Mouse (Mus musculus): ENCODE measurements around the gene Lelp1. TPM values are rescaled to one million over a fixed set of nuclear protein-coding genes. Genes with fewer than 3 reads are reported as not detected.

The Lelp1 gene
- polyA plus RNA-seq (2014; fragmentation: Illumina TruSeq; extraction: RNeasy Lipid Tissue Mini Kit (QIAGEN cat#74804); ENCODE audit: low read depth, low replicate concordance): not detected

GRCm38 (mm10) chr3:92142644-92143043 is at the start of gene Lelp1:
Gene Lelp1, minus strand, starts transcription at chr3:92142744.

GRCm38 (mm10) chr3:92123847-92124246 is 18.7 kb downstream of the Lelp1 start, which contains the start of gene Prr9:
Gene Prr9, minus strand, starts transcription at chr3:92123947.

Other genes with a start within 250 kb of the Lelp1 start
- not detected for gene Pglyrp3, start 128.2 kb downstream of the Lelp1 start, polyA plus RNA-seq (2014; fragmentation: Illumina TruSeq; extraction: RNeasy Lipid Tissue Mini Kit (QIAGEN cat#74804); ENCODE audit: low read depth, low replicate concordance)
- not detected for gene Lor, start 59.6 kb downstream of the Lelp1 start, polyA plus RNA-seq (2014; fragmentation: Illumina TruSeq; extraction: RNeasy Lipid Tissue Mini Kit (QIAGEN cat#74804); ENCODE audit: low read depth, low replicate concordance)
- not detected for gene Prr9, start 18.8 kb downstream of the Lelp1 start, polyA plus RNA-seq (2014; fragmentation: Illumina TruSeq; extraction: RNeasy Lipid Tissue Mini Kit (QIAGEN cat#74804); ENCODE audit: low read depth, low replicate concordance)
- gene Sprr2a1, start 73.1 kb upstream of the Lelp1 start, polyA plus RNA-seq (2014; fragmentation: Illumina TruSeq; extraction: RNeasy Lipid Tissue Mini Kit (QIAGEN cat#74804); ENCODE audit: low read depth, low replicate concordance): 1,777 TPM
- 3,571 TPM for gene Sprr2a2, start 73.2 kb upstream of the Lelp1 start, polyA plus RNA-seq (2014; fragmentation: Illumina TruSeq; extraction: RNeasy Lipid Tissue Mini Kit (QIAGEN cat#74804); ENCODE audit: low read depth, low replicate concordance)
- 333 TPM for gene Sprr2a3, start 142.7 kb upstream of the Lelp1 start, polyA plus RNA-seq (2014; fragmentation: Illumina TruSeq; extraction: RNeasy Lipid Tissue Mini Kit (QIAGEN cat#74804); ENCODE audit: low read depth, low replicate concordance)
- not detected for gene Sprr2b, start 173.9 kb upstream of the Lelp1 start, polyA plus RNA-seq (2014; fragmentation: Illumina TruSeq; extraction: RNeasy Lipid Tissue Mini Kit (QIAGEN cat#74804); ENCODE audit: low read depth, low replicate concordance)
- not detected for gene Sprr2d, start 196.4 kb upstream of the Lelp1 start, polyA plus RNA-seq (2014; fragmentation: Illumina TruSeq; extraction: RNeasy Lipid Tissue Mini Kit (QIAGEN cat#74804); ENCODE audit: low read depth, low replicate concordance)
- not detected for gene Sprr2e, start 209.4 kb upstream of the Lelp1 start, polyA plus RNA-seq (2014; fragmentation: Illumina TruSeq; extraction: RNeasy Lipid Tissue Mini Kit (QIAGEN cat#74804); ENCODE audit: low read depth, low replicate concordance)
- not detected for gene Sprr2f, start 222.4 kb upstream of the Lelp1 start, polyA plus RNA-seq (2014; fragmentation: Illumina TruSeq; extraction: RNeasy Lipid Tissue Mini Kit (QIAGEN cat#74804); ENCODE audit: low read depth, low replicate concordance)
- gene Sprr2h, start 242.9 kb upstream of the Lelp1 start, polyA plus RNA-seq (2014; fragmentation: Illumina TruSeq; extraction: RNeasy Lipid Tissue Mini Kit (QIAGEN cat#74804); ENCODE audit: low read depth, low replicate concordance): not detected